Mouse (Mus musculus) embryonic fibroblast, embryonic 13.5 days (primary cell): ENCODE measurements around the gene Pou4f2.

Source experiments
- CTCF ChIP-seq: IDR thresholded peaks from 2 replicates; pipeline ENCODE4 v1.5.1; 2011; ENCODE audit warnings: mild to moderate bottlenecking, control low read depth, low read length, moderate library complexity, borderline replicate concordance; ENCODE audit not compliant: insufficient read depth
- POLR2A ChIP-seq: IDR thresholded peaks from 2 replicates; pipeline ENCODE4 v1.6.1; 2011; ENCODE audit warnings: low read depth, mild to moderate bottlenecking, control low read depth, low read length, moderate library complexity

GRCm38 (mm10) chr8:78438121-78438520 lies 1.7 kb upstream of the Pou4f2 start:
- TF ChIP-seq POLR2A (no peak), CTCF (no peak)
